Mouse (Mus musculus): ENCODE data around the gene Pfdn6. TPM values are rescaled to one million over a fixed set of nuclear protein-coding genes. Genes with fewer than 3 reads are reported as not detected.

Gene Pfdn6
- polyA plus RNA-seq, 1 experiment from 2014 or later: 211 TPM

DNA sequence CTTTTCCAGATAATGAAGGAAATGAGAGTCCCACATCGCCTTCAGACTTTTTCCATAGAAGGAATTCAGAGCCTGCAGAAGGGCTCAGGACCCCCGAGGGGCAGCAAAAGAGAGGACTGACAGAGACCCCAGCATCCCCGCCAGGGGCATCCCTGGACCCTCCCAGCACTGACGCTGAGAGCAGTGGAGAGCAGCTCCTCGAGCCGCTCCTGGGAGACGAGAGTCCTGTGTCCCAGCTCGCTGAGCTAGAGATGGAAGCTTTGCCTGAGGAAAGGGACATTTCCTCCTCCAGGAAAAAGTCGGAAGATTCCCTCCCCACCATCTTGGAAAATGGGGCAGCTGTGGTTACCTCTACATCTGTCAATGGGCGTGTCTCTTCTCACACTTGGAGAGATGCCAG lies 26.9 kb downstream of the Pfdn6 start:
- Histone ChIP-seq H3K9me3 (replicated peaks; ENCODE audit: control insufficient read depth, low read length) (no peaks in the 10 kb centered on the region), H3K27ac (replicated peaks; ENCODE audit: low read depth, low read length) (no peak overlapping the region), H3K4me3 (ENCODE audit: low read depth, low read length) (no peak overlapping the region), H3K4me2 (ENCODE audit: low read depth, low read length) (no peak overlapping the region), H3K4me1 (ENCODE audit: control insufficient read depth, insufficient read depth, low read length) (no peaks in the 10 kb centered on the region), H3K9ac (replicated peaks; ENCODE audit: low read length) (no peak overlapping the region), H3K27me3 (ENCODE audit: control insufficient read depth, insufficient read depth, low read length) (no peaks in the 10 kb centered on the region), H3K36me3 (replicated peaks; ENCODE audit: control insufficient read depth, insufficient read depth, low read depth, low read length) (peaks cover 23% of the 10 kb centered on the region)
- DNase-seq (ENCODE audit: low spot score): no peak
- 92% methylated on average over 10 of the region's 10 CpGs for WGBS
- no peak for ATAC-seq (replicated peaks; ENCODE audit: insufficient number of reproducible peaks, low FRiP score, low TSS enrichment, low read depth)

DNA sequence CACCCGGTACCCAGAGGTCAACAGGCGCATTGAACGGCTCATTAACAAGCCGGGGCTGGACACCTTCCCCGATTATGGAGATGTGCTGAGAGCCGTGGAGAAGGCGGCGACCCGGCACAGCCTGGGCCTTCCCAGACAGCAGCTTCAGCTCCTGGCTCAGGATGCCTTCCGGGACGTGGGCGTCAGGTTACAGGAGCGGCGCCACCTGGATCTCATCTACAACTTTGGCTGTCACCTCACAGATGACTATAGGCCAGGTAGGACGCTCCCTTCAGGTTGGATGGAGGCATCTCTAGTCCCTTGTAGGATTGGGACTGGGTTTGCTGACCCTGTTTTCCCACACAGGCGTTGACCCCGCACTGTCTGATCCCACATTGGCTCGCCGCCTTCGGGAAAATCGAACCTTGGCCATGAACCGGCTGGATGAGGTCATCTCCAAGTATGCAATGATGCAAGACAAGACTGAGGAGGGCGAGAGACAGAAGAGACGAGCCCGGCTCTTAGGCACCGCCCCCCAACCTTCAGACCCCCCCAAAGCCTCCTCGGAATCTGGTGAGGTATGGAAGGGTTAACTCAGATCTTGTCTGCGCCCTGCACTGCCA lies 28.2 kb downstream of the Pfdn6 start:
- Histone ChIP-seq H3K4me3 (ENCODE audit: low read depth, low read length) (no peak overlapping the region; the same call in 1 of the 2 replicates), H3K36me3 (replicated peaks; ENCODE audit: control insufficient read depth, insufficient read depth, low read depth, low read length) (peaks cover 23% of the 10 kb centered on the region), H3K9me3 (replicated peaks; ENCODE audit: control insufficient read depth, low read length) (no peaks in the 10 kb centered on the region), H3K27ac (replicated peaks; ENCODE audit: low read depth, low read length) (no peak overlapping the region), H3K4me1 (ENCODE audit: control insufficient read depth, insufficient read depth, low read length) (no peaks in the 10 kb centered on the region), H3K9ac (replicated peaks; ENCODE audit: low read length) (no peak overlapping the region), H3K4me2 (ENCODE audit: low read depth, low read length) (no peak overlapping the region), H3K27me3 (ENCODE audit: control insufficient read depth, insufficient read depth, low read length) (no peaks in the 10 kb centered on the region)
- ATAC-seq (replicated peaks; ENCODE audit: insufficient number of reproducible peaks, low FRiP score, low TSS enrichment, low read depth) (no peak), DNase-seq (ENCODE audit: low spot score) (no peak)
- 88% methylated on average over 28 of the region's 28 CpGs for WGBS

DNA sequence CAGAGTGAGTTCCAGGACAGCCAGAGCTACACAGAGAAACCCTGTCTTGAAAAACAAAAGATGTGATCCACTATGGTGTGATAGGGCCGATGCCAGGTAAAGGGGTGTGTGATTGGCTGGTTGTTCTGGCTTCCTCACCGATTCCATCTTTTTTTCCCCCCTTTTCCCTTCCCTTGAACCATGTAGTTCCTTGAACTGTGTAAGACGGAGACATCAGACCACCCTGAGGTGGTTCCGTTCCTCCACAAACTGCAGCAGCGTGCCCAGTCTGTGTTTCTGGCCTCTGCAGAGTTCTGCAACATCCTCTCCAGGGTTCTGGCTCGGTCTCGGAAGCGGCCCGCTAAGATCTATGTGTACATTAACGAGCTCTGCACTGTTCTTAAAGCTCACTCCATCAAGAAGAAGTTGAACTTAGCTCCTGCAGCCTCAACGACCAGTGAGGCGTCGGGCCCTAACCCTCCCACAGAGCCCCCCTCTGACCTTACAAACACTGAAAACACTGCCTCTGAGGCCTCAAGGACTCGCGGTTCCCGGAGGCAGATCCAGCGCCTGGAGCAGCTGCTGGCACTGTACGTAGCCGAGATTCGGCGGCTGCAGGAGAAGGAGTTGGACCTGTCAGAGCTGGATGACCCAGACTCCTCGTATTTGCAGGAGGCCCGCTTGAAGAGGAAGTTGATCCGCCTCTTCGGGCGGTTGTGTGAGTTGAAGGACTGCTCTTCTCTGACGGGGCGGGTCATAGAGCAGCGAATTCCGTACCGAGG lies 28.9 kb downstream of the Pfdn6 start:
- H3K9ac ChIP-seq (replicated peaks; ENCODE audit: low read length): no peak overlapping the region
- H3K36me3 ChIP-seq (replicated peaks; ENCODE audit: control insufficient read depth, insufficient read depth, low read depth, low read length): peaks cover 23% of the 10 kb centered on the region
- WGBS: 93% methylated on average over 31 of the region's 31 CpGs
- DNase-seq (ENCODE audit: low spot score) (no peak), ATAC-seq (replicated peaks; ENCODE audit: insufficient number of reproducible peaks, low FRiP score, low TSS enrichment, low read depth) (no peak)
- H3K4me2 ChIP-seq (ENCODE audit: low read depth, low read length): no peak overlapping the region
- no peaks in the 10 kb centered on the region; the same call in 1 of the 2 replicates for H3K27me3 ChIP-seq (ENCODE audit: control insufficient read depth, insufficient read depth, low read length)
- no peak overlapping the region for H3K4me3 ChIP-seq (ENCODE audit: low read depth, low read length)
- no peaks in the 10 kb centered on the region for H3K9me3 ChIP-seq (replicated peaks; ENCODE audit: control insufficient read depth, low read length)
- no peak overlapping the region for H3K27ac ChIP-seq (replicated peaks; ENCODE audit: low read depth, low read length)
- H3K4me1 ChIP-seq (ENCODE audit: control insufficient read depth, insufficient read depth, low read length): no peaks in the 10 kb centered on the region

DNA sequence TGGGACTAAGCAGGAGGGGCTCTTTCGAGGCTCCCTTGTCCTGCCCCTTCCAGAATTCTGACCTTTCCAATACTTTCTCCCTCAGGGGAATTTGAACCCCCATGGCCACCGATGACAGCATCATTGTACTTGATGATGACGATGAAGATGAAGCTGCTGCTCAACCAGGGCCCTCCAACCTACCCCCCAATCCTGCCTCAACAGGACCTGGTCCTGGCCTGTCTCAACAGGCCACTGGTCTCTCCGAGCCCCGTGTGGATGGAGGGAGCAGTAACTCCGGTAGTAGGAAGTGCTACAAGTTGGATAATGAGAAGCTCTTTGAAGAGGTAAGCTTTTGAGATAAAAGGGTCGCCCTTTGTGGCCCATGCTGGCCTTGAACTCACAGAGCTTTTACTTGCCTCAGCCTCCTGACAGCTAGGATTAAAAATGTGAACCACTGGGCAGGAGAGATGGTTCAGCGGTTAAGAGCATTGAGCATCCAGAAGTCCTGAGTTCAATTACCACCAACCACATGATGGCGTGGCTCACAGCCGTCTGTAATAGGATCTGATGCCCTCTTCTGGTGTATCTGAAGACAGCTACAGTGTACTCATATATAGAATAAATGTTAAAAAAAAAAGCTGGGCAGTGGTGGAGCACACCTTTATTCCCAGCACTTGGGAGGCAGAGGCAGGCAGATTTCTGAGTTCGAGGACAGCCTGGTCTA lies 29.6 kb downstream of the Pfdn6 start:
- Histone ChIP-seq H3K36me3 (replicated peaks; ENCODE audit: control insufficient read depth, insufficient read depth, low read depth, low read length) (peaks cover 23% of the 10 kb centered on the region), H3K4me3 (ENCODE audit: low read depth, low read length) (peak overlapping the region; percentile 87), H3K4me1 (ENCODE audit: control insufficient read depth, insufficient read depth, low read length) (no peaks in the 10 kb centered on the region), H3K27me3 (ENCODE audit: control insufficient read depth, insufficient read depth, low read length) (no peaks in the 10 kb centered on the region; the same call in 1 of the 2 replicates), H3K9ac (replicated peaks; ENCODE audit: low read length) (peak overlapping the region; percentile 89), H3K4me2 (ENCODE audit: low read depth, low read length) (peak overlapping the region; percentile 69), H3K9me3 (replicated peaks; ENCODE audit: control insufficient read depth, low read length) (no peaks in the 10 kb centered on the region), H3K27ac (replicated peaks; ENCODE audit: low read depth, low read length) (no peak overlapping the region)
- DNase-seq (ENCODE audit: low spot score): no peak
- no peak for ATAC-seq (replicated peaks; ENCODE audit: insufficient number of reproducible peaks, low FRiP score, low TSS enrichment, low read depth)
- WGBS: 57% methylated on average over 11 of the region's 11 CpGs

DNA sequence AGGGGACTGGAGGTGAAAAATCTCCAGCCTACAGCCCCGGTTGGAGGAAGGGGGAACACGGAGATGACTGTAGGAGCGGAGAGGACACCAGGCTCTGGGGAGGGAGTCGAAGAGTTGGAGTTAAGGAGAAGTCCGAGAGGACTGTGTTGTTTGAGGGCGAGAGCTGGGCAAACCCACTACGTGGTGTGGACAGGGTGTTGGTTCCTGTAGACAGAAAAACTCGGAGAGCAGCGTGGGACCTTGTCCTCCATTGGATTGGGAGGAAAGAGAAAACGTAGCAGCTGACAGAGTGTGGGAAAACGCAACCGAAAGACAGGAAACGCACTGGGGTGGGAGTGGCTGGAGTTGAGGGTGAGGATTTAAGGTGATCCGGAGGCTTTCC lies 30.3 kb downstream of the Pfdn6 start:
- 1% methylated on average over 14 of the region's 14 CpGs for WGBS
- H3K9me3 ChIP-seq (replicated peaks; ENCODE audit: control insufficient read depth, low read length): no peaks in the 10 kb centered on the region
- H3K4me1 ChIP-seq (ENCODE audit: control insufficient read depth, insufficient read depth, low read length): no peaks in the 10 kb centered on the region
- H3K9ac ChIP-seq (replicated peaks; ENCODE audit: low read length): peak overlapping the region; percentile 89
- peaks cover 23% of the 10 kb centered on the region for H3K36me3 ChIP-seq (replicated peaks; ENCODE audit: control insufficient read depth, insufficient read depth, low read depth, low read length)
- peak; percentile 47 for DNase-seq (ENCODE audit: low spot score)
- 0 out of 2 replicates have a peak, but pooled peaks have one; percentile 2 for ATAC-seq (replicated peaks; ENCODE audit: insufficient number of reproducible peaks, low FRiP score, low TSS enrichment, low read depth)
- H3K4me2 ChIP-seq (ENCODE audit: low read depth, low read length): peak overlapping the region; percentile 69
- H3K4me3 ChIP-seq (ENCODE audit: low read depth, low read length): peak overlapping the region; percentile 87
- peak overlapping the region; percentile 78 for H3K27ac ChIP-seq (replicated peaks; ENCODE audit: low read depth, low read length)
- no peaks in the 10 kb centered on the region; the same call in 1 of the 2 replicates for H3K27me3 ChIP-seq (ENCODE audit: control insufficient read depth, insufficient read depth, low read length)

DNA sequence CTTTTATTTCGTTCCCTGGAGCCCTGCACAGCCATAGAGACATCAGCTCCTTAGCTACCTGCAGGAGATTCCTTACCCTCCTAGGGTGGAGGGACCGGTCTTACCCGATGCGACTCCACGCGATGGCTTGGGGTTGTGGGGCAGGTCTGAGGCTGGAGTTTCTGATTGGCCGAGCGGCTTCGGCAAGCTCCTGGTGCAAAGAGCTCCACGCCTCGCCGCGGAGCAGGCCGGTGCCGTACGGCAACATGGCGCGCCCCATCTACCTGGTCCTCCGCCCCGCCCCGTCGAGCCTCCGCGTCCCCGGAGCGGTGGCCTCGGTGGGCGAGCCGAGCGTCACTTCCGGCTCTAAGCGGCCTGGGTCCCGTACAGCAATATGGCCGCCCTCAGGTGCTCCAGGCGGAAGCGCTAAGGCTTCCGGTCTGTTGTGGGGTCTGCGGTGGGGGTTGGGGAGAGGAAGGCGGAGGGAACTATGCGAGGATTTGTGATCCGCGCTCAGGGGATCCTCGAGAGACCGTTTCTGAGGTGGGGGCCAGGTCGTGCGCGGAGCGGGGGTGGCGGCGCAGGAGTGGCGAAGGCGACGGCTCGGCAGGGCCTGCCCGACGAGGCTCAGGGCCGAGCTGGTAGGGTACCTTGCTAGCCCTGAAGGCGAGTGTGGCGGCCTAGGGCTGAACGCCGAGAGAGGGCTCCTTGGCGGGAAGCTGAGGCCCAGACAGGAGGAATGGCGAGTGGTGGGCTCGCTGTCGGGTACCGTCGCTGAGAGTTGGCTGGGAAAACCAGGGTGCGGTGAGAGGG lies 30.9 kb downstream of the Pfdn6 start, which contains the start of gene Daxx:
Gene Daxx, plus strand, starts transcription at position 338 of the 792 bp plus-strand sequence.
- Histone ChIP-seq H3K27ac (replicated peaks; ENCODE audit: low read depth, low read length) (peak within 1 kb of the TSS; percentile 79), H3K9me3 (replicated peaks; ENCODE audit: control insufficient read depth, low read length) (no peaks in the 10 kb centered on the region), H3K4me1 (ENCODE audit: control insufficient read depth, insufficient read depth, low read length) (no peaks in the 10 kb centered on the region), H3K27me3 (ENCODE audit: control insufficient read depth, insufficient read depth, low read length) (no peaks in the 10 kb centered on the region; the same call in 1 of the 2 replicates), H3K9ac (replicated peaks; ENCODE audit: low read length) (peak within 1 kb of the TSS; percentile 89), H3K4me2 (ENCODE audit: low read depth, low read length) (peak within 1 kb of the TSS; percentile 95), H3K4me3 (ENCODE audit: low read depth, low read length) (peak within 1 kb of the TSS; percentile 87), H3K36me3 (replicated peaks; ENCODE audit: control insufficient read depth, insufficient read depth, low read depth, low read length) (peaks cover 23% of the 10 kb centered on the region)
- WGBS: under 1% methylated on average over 68 of the region's 68 CpGs
- DNase-seq (ENCODE audit: low spot score) (peak; percentile 99), ATAC-seq (replicated peaks; ENCODE audit: insufficient number of reproducible peaks, low FRiP score, low TSS enrichment, low read depth) (peak; percentile 96)

DNA sequence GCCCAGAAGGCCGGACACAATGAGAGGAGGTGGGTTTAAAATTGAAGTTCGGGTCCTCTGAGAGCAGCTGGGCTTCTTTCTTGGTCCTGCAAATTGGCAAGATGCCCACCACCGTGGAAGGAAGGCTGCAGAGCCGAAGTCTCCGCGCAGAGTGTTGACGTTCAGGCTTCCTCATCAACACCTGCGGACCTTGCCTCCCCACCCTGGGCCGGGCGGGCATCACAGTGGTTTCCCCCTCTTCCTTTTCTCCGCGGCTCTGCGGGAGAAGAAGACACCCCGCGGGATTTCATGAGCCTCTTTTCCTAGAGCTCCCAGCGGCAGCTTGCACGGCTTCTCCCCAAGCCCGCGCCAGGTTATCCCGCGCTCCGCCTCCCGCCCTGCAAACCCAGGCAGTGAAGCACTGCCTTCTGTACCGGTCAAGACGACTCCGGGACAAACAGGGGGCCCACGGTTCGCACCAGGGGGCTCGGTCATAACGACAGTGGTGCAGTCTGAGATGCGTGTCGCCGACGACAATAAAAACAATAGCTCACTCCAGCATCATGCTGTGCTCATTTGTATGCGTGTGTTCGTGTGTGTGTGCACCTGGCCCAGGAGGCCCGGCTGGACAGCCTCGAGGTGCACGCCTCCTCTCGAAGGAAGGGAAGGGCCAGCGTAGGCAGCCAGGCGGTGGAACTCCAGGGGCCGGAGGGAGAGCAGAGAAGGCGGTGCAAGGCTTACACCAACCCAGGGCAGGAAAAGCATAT lies 31.6 kb downstream of the Pfdn6 start:
- DNase-seq (ENCODE audit: low spot score) (peak; percentile 49), ATAC-seq (replicated peaks; ENCODE audit: insufficient number of reproducible peaks, low FRiP score, low TSS enrichment, low read depth) (peak; percentile 16; the same call in 1 of the 2 replicates)
- no peaks in the 10 kb centered on the region for H3K4me1 ChIP-seq (ENCODE audit: control insufficient read depth, insufficient read depth, low read length)

More for the DNA sequence above, 31.6 kb downstream of the Pfdn6 start:
- Histone ChIP-seq H3K4me2 (ENCODE audit: low read depth, low read length) (peak overlapping the region; percentile 95), H3K4me3 (ENCODE audit: low read depth, low read length) (peak overlapping the region; percentile 87), H3K9me3 (replicated peaks; ENCODE audit: control insufficient read depth, low read length) (no peaks in the 10 kb centered on the region), H3K27ac (replicated peaks; ENCODE audit: low read depth, low read length) (peak overlapping the region; percentile 79), H3K36me3 (replicated peaks; ENCODE audit: control insufficient read depth, insufficient read depth, low read depth, low read length) (peaks cover 16% of the 10 kb centered on the region), H3K9ac (replicated peaks; ENCODE audit: low read length) (peak overlapping the region; percentile 80), H3K27me3 (ENCODE audit: control insufficient read depth, insufficient read depth, low read length) (no peaks in the 10 kb centered on the region; the same call in 1 of the 2 replicates)
- WGBS: under 1% methylated on average over 43 of the region's 44 CpGs
